Comparison of ENCODE assay signal across 10 mouse cellular contexts in genomic region chr1:158513572-158513971, GRCm38 (mm10).
DNase-seq lines count a peak whose midpoint lies in the region; ATAC-seq lines count a peak whose summit lies in the region.
"Had no signal": no experiment of that assay in that cellular context is flagged by ENCODE, and none has a peak within 500 bp of the region (broad histone marks: within the 10 kb centered on the region; RNA-seq: fewer than 3 reads in every experiment).

No protein-coding gene starts in this region.

- WGBS in heart, embryonic 14.5 days: 60% methylated on average over 13 of the region's 13 CpGs
- WGBS in heart, embryonic 10.5 days: 78% methylated on average over 13 of the region's 13 CpGs
- 90% methylated on average over 13 of the region's 13 CpGs for WGBS in hindbrain, embryonic 12.5 days

- 0 out of 4 replicates have a peak, but pooled peaks cover 0 to 5% of the 10 kb centered on the region in 2 experiments for H3K4me1 ChIP-seq in heart, embryonic 14.5 days (ENCODE audit: control insufficient read depth in 2 of 2, insufficient read depth in 2 of 2, low read length in 2 of 2)
- H3K4me1 ChIP-seq in heart, embryonic 10.5 days: no peaks in the 10 kb centered on the region
- no peaks in the 10 kb centered on the region for H3K4me1 ChIP-seq in hindbrain, embryonic 12.5 days

- no peaks in the 10 kb centered on the region for H3K9me3 ChIP-seq in heart, embryonic 14.5 days (ENCODE audit: control insufficient read depth, low read length)
- no peaks in the 10 kb centered on the region for H3K9me3 ChIP-seq in heart, embryonic 10.5 days
- no peaks in the 10 kb centered on the region for H3K9me3 ChIP-seq in hindbrain, embryonic 12.5 days (replicated peaks)

- no peaks in the 10 kb centered on the region for H3K36me3 ChIP-seq in heart, embryonic 14.5 days (ENCODE audit: control insufficient read depth, insufficient read depth, low read length)
- no peaks in the 10 kb centered on the region for H3K36me3 ChIP-seq in heart, embryonic 10.5 days
- peaks cover 35% of the 10 kb centered on the region for H3K36me3 ChIP-seq in hindbrain, embryonic 12.5 days

- H3K27ac ChIP-seq in heart, embryonic 14.5 days (replicated peaks in 1 of 2; ENCODE audit: control insufficient read depth in 1 of 2, insufficient read depth in 1 of 2, low read depth in 2 of 2, low read length in 2 of 2): no peak overlapping the region
- no peak overlapping the region for H3K27ac ChIP-seq in heart, embryonic 10.5 days
- no peak overlapping the region for H3K27ac ChIP-seq in hindbrain, embryonic 12.5 days

- H3K9ac ChIP-seq in heart, embryonic 14.5 days (ENCODE audit: low read length): no peak overlapping the region
- H3K9ac ChIP-seq in hindbrain, embryonic 12.5 days: no peak overlapping the region

- no peak for DNase-seq in heart, embryonic 10.5 days (ENCODE audit: low spot score)
- peak; percentile 51 to 66 for DNase-seq in frontal cortex, postnatal 25 days (ENCODE audit: low spot score in 2 of 2)
- peak; percentile 39 to 45 for DNase-seq in layer of hippocampus, postnatal 10 days (ENCODE audit: low spot score in 2 of 2)
- DNase-seq in right cerebral cortex, postnatal 25 days: peak; percentile 83
- DNase-seq in urinary bladder, postnatal 25 days (ENCODE audit: low spot score): no peak
- DNase-seq: cerebellum, adult 9-10 months; kidney, adult 11 months; liver had no signal

- no peaks in the 10 kb centered on the region for H3K27me3 ChIP-seq in heart, embryonic 14.5 days (ENCODE audit: control insufficient read depth, insufficient read depth, low read length)
- H3K27me3 ChIP-seq in heart, embryonic 10.5 days (ENCODE audit: insufficient read depth, poor library complexity, severe bottlenecking): no peaks in the 10 kb centered on the region
- H3K27me3 ChIP-seq in hindbrain, embryonic 12.5 days: no peaks in the 10 kb centered on the region

- ATAC-seq in heart, embryonic 14.5 days (ENCODE audit: insufficient number of reproducible peaks, insufficient read depth, low FRiP score, low read depth): peak; percentile 39; the same call in 1 of the 2 replicates
- no peak for ATAC-seq in hindbrain, embryonic 12.5 days (ENCODE audit: low FRiP score)

- no peak overlapping the region for H3K4me3 ChIP-seq in heart, embryonic 14.5 days (ENCODE audit: control insufficient read depth in 1 of 2, insufficient read depth in 1 of 2, low read depth in 1 of 2, low read length in 2 of 2)
- H3K4me3 ChIP-seq in heart, embryonic 10.5 days: no peak overlapping the region
- no peak overlapping the region for H3K4me3 ChIP-seq in hindbrain, embryonic 12.5 days

- H3K4me2 ChIP-seq in heart, embryonic 14.5 days (ENCODE audit: low read length): no peak overlapping the region
- H3K4me2 ChIP-seq in hindbrain, embryonic 12.5 days (replicated peaks): no peak overlapping the region

Comparison
In these comparisons a context has a peak if more than half of its experiments do, and no peak if none do; other contexts are left out.
1. DNase-seq: peak in frontal cortex, postnatal 25 days (2 of 2), layer of hippocampus, postnatal 10 days (2 of 2) and right cerebral cortex, postnatal 25 days (single experiment); none in heart, embryonic 10.5 days (single experiment) and urinary bladder, postnatal 25 days (single experiment).